Mouse (Mus musculus) adrenal gland, postnatal 14 days (tissue): ENCODE results near the gene Tshr. TPM values are rescaled to one million over a fixed set of nuclear protein-coding genes. Genes with fewer than 3 reads are reported as not detected.
"Not testable (repeated sequence)": the region's sequence is repeated elsewhere in the genome, so short reads cannot be mapped to it uniquely, and the experiment has no call there.

Source experiments
- DNase-seq: peaks from one replicate; pipeline ENCODE4 v3.0.0; 2021; ENCODE audit warnings: mixed read lengths
- total RNA-seq: library from RNA; stranded (reverse); gene quantifications from 2 replicates; pipeline ENCODE4 v1.2.3, GENCODE M21; 2021

Gene Tshr
- total RNA-seq, 1 experiment from 2014 or later: 2.3 TPM

- no peak for DNase-seq
These were observed 111.8 kb downstream of the Tshr start for GRCm38 (mm10) chr12:91496226-91496558.

- no peak for DNase-seq
These were observed 116.1 kb downstream of the Tshr start for GRCm38 (mm10) chr12:91500475-91500874.

- DNase-seq: no peak
These were observed 127.4 kb downstream of the Tshr start for GRCm38 (mm10) chr12:91511766-91512165.

- DNase-seq: no peak
These were observed 129.6 kb downstream of the Tshr start for GRCm38 (mm10) chr12:91513980-91514379.

- DNase-seq: no peak
These were observed 133.4 kb downstream of the Tshr start for GRCm38 (mm10) chr12:91517808-91518207.

GRCm38 (mm10) chr12:91523626-91524025 lies 139.3 kb downstream of the Tshr start:
- no peak for DNase-seq

GRCm38 (mm10) chr12:91534514-91534913 lies 150.2 kb downstream of the Tshr start:
- peak; percentile 6 for DNase-seq

- no peak for DNase-seq
These were observed 155.8 kb downstream of the Tshr start for GRCm38 (mm10) chr12:91540202-91540601.

GRCm38 (mm10) chr12:91549471-91549870 lies 165.1 kb downstream of the Tshr start:
- no peak for DNase-seq

- peak; percentile 68 for DNase-seq
These were observed 167.6 kb downstream of the Tshr start for GRCm38 (mm10) chr12:91551773-91552526.

GRCm38 (mm10) chr12:91557358-91558005 lies 173.1 kb downstream of the Tshr start:
- not testable (repeated sequence) for DNase-seq

GRCm38 (mm10) chr12:91558152-91558551 lies 173.8 kb downstream of the Tshr start:
- DNase-seq: not testable (repeated sequence)

- no peak for DNase-seq
These were observed 182.8 kb downstream of the Tshr start for GRCm38 (mm10) chr12:91567145-91567544.

GRCm38 (mm10) chr12:91569255-91569654 lies 184.9 kb downstream of the Tshr start:
- DNase-seq: no peak

GRCm38 (mm10) chr12:91571708-91572107 lies 187.3 kb downstream of the Tshr start:
- no peak for DNase-seq

- DNase-seq: no peak
These were observed 195.3 kb downstream of the Tshr start for GRCm38 (mm10) chr12:91579665-91580064.

GRCm38 (mm10) chr12:91581204-91582070 lies 197.1 kb downstream of the Tshr start:
- no peak for DNase-seq

- DNase-seq: no peak
These were observed 198.1 kb downstream of the Tshr start for GRCm38 (mm10) chr12:91582362-91583002.

GRCm38 (mm10) chr12:91583409-91583808 lies 199.0 kb downstream of the Tshr start:
- no peak for DNase-seq

GRCm38 (mm10) chr12:91585206-91585605 lies 200.8 kb downstream of the Tshr start:
- no peak for DNase-seq

GRCm38 (mm10) chr12:91585815-91586214 lies 201.5 kb downstream of the Tshr start:
- DNase-seq: not testable (repeated sequence)

GRCm38 (mm10) chr12:91587077-91587476 lies 202.7 kb downstream of the Tshr start:
- DNase-seq: no peak
